9 mouse cellular contexts compared by ENCODE assay signal in the genomic region with DNA sequence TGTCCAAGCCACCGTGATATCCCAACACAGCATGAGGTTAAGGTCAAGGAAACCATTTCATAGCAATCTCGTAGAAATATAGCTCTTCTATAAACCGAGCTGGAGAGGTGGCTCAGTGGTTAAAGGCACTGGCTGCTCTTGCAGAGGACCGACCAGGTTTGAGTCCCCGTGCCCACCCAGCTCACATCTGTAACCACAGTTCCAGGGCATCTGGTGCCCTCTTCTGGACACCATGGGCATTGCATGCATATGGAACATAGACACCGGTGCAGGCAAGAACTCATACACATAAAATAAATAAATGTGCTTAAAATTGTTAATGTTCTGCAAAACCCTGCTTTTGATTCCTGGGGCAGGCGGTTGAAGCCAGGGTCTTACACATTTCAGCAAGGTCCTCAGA. TPM values are rescaled to one million over a fixed set of nuclear protein-coding genes. Genes with fewer than 3 reads are reported as not detected.
DNase-seq lines count a peak whose midpoint lies in the region; ATAC-seq lines count a peak whose summit lies in the region.
"Had no signal": no experiment of that assay in that cellular context is flagged by ENCODE, and none has a peak within 500 bp of the region (broad histone marks: within the 10 kb centered on the region; RNA-seq: fewer than 3 reads in every experiment).

No protein-coding gene starts in this region.

- DNase-seq in kidney, adult 18-20 months = peak; percentile 31
- DNase-seq in kidney, postnatal 14 days = no peak
- peak; percentile 53 to 63 for DNase-seq in CD8-positive naive resting alpha-beta T cell, adult 2 months (ENCODE audit: low read depth in 2 of 2, low spot score in 2 of 2)
- peak; percentile 83 for DNase-seq in ZHBTc4 (ENCODE audit: low read depth, low spot score)
- no peak for DNase-seq in frontal cortex, postnatal 36 days (ENCODE audit: low spot score in 2 of 2)
- no peak for DNase-seq in yolk sac, embryonic 10.5 days (ENCODE audit: low spot score)
- DNase-seq in layer of hippocampus, adult 8-10 months (ENCODE audit: low spot score in 2 of 2) = no peak

- ATAC-seq in megakaryocyte progenitor cell, adult 5-6 weeks (replicated peaks; ENCODE audit: poor library complexity) = peak; percentile 67

RNA-seq across cellular contexts. Expression of gene Cadm4, which starts 8.9 kb away (rescaled TPM):
- total RNA-seq in megakaryocyte progenitor cell, adult 5-6 weeks (2015) = not detected in 2 replicates
- total RNA-seq in megakaryocyte progenitor cell, adult 5-6 weeks (2017) = not detected in 2 replicates
- total RNA-seq in layer of hippocampus, adult 8-10 months (2022) = 100 to 1,000 TPM; 123 to 166 (median 143) TPM
- total RNA-seq: common myeloid progenitor, adult 5-6 weeks had no signal

RNA-seq across cellular contexts. Expression of gene Plaur, which starts 10.7 kb away (rescaled TPM):
- 17.9 and 21.2 TPM in 2 replicates for total RNA-seq in megakaryocyte progenitor cell, adult 5-6 weeks (2015)
- total RNA-seq in megakaryocyte progenitor cell, adult 5-6 weeks (2017) = 20.5 and 27.6 TPM in 2 replicates
- total RNA-seq in layer of hippocampus, adult 8-10 months (2022) = 1 to 10 TPM in 3 of 4 experiments, under 1 TPM in 1; 0.87 to 8.3 (median 2.7) TPM

RNA-seq across cellular contexts. Expression of gene Irgc1, which starts 20.8 kb away (rescaled TPM):
- total RNA-seq in megakaryocyte progenitor cell, adult 5-6 weeks (2015) = 0.07 TPM in 1 of 2 replicates, not detected in the other
- not detected in 2 replicates for total RNA-seq in megakaryocyte progenitor cell, adult 5-6 weeks (2017)
- total RNA-seq in layer of hippocampus, adult 8-10 months (2022) = not detected
- total RNA-seq: common myeloid progenitor, adult 5-6 weeks had no signal

RNA-seq across cellular contexts. Expression of gene Zfp428, which starts 33.9 kb away (rescaled TPM):
- 2.0 and 2.2 TPM in 2 replicates for total RNA-seq in megakaryocyte progenitor cell, adult 5-6 weeks (2015)
- 1.3 and 3.6 TPM in 2 replicates for total RNA-seq in megakaryocyte progenitor cell, adult 5-6 weeks (2017)
- total RNA-seq in layer of hippocampus, adult 8-10 months (2022) = 10 to 100 TPM; 29.7 to 38.9 (median 34.5) TPM

RNA-seq across cellular contexts. Expression of gene AC161166.1, which starts 39.3 kb away (rescaled TPM):
- total RNA-seq in megakaryocyte progenitor cell, adult 5-6 weeks (2015) = not detected in 2 replicates
- total RNA-seq in megakaryocyte progenitor cell, adult 5-6 weeks (2017) = not detected in 2 replicates
- total RNA-seq in layer of hippocampus, adult 8-10 months (2022) = not detected
- total RNA-seq: common myeloid progenitor, adult 5-6 weeks had no signal

Comparison
In these comparisons a context has a peak if more than half of its experiments do, and no peak if none do; other contexts are left out.
1. DNase-seq: peak in kidney, adult 18-20 months (single experiment), CD8-positive naive resting alpha-beta T cell, adult 2 months (2 of 2) and ZHBTc4 (single experiment); none in kidney, postnatal 14 days (single experiment), frontal cortex, postnatal 36 days (0 of 2), yolk sac, embryonic 10.5 days (single experiment) and layer of hippocampus, adult 8-10 months (0 of 2).
2. RNA of gene Cadm4, which starts 8.9 kb away (total RNA-seq): 123 to 166 TPM in layer of hippocampus, adult 8-10 months; not detected in megakaryocyte progenitor cell, adult 5-6 weeks; every median in the first group is over 100 times any median in the second.